Mouse (Mus musculus) G1E-ER4 (cell line): ENCODE data around the gene Phactr1. TPM values are rescaled to one million over a fixed set of nuclear protein-coding genes. Genes with fewer than 3 reads are reported as not detected.

Experiments used
- GATA1 ChIP-seq: IDR thresholded peaks from one replicate; pipeline ENCODE4 v1.8.0; 2012; ENCODE audit warnings: low read length, inconsistent platforms
- polyA plus RNA-seq: library from polyadenylated mRNA; stranded (reverse); fragments of >175 nt; gene quantifications from 2 replicates; pipeline ENCODE4 v1.2.3, GENCODE M21; 2012

Gene Phactr1
- polyA plus RNA-seq, 1 experiment = not detected

GRCm38 (mm10) chr13:42968537-42968936, 288.1 kb downstream of the Phactr1 start:
- TF ChIP-seq GATA1 = no peak

- no peak for TF ChIP-seq GATA1
Observed at GRCm38 (mm10) chr13:42973561-42973960, 293.1 kb downstream of the Phactr1 start.

DNA sequence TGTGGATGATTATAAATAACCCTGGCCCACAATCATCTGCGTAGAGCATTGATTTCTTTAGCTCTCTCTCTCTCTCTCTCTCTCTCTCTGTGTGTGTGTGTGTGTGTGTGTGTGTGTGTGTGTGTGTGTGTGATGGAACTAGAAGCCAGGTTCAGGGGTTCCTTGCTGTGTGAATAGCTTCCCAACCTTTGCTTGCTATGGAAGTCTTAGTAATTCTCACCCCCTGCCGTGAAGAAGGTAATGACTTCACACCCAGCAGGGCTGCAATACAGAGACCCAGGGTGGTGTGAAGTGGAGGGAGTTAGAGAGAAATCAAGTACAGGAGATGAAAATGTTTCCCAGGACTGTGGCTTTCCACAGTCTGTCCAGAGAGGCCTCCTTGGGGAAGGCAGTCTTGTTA, 293.5 kb downstream of the Phactr1 start:
- TF ChIP-seq GATA1 = no peak

- TF ChIP-seq GATA1 = no peak
Observed at GRCm38 (mm10) chr13:42974506-42974905, 294.1 kb downstream of the Phactr1 start.

DNA sequence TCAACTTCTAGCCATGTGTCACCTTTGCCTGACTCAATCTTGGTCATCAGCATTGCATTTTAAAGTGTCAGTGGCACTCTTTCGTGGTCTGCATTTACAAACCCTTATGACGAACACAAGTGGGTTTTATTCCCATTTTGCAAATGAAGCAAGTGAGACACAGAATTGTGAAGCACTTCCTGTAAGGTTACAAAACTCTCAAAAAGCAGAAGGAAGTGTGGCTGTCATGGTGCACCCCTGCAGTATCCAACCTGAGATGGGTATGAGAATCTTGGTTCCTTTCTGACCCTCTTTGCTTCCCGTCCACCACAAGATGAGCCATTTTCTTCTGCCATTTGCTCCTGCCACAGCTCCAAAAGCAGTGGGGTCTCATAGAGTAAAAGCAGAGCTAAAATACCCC, 295.7 kb downstream of the Phactr1 start:
- TF ChIP-seq GATA1 = no peak

- TF ChIP-seq GATA1 = no peak
Observed at GRCm38 (mm10) chr13:42976967-42977366, 296.5 kb downstream of the Phactr1 start.

GRCm38 (mm10) chr13:42980581-42980980, 300.2 kb downstream of the Phactr1 start:
- TF ChIP-seq GATA1 = no peak

DNA sequence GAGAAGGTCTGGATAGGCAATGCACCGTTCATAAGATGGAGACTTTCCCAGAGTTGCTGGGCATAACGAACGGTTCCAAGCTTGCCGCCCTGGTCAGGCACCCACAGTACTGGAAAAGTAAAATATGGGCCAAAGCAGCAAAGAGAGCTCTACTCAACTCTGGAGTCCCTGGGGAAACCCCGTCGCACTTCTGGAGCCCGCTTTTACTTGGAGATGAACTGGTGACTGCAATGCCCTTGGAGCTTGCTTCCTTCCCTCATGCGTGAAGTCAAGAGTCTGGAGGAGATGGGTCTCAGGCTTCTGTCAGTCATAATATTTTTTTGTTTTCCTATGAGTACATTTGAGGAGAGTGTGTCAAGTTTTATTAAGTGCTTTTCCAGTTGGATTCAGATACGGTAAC, 302.2 kb downstream of the Phactr1 start:
- TF ChIP-seq GATA1 = no peak

GRCm38 (mm10) chr13:42985806-42986205, 305.4 kb downstream of the Phactr1 start:
- no peak for TF ChIP-seq GATA1

GRCm38 (mm10) chr13:42987931-42988579, 307.6 kb downstream of the Phactr1 start:
- no peak for TF ChIP-seq GATA1

DNA sequence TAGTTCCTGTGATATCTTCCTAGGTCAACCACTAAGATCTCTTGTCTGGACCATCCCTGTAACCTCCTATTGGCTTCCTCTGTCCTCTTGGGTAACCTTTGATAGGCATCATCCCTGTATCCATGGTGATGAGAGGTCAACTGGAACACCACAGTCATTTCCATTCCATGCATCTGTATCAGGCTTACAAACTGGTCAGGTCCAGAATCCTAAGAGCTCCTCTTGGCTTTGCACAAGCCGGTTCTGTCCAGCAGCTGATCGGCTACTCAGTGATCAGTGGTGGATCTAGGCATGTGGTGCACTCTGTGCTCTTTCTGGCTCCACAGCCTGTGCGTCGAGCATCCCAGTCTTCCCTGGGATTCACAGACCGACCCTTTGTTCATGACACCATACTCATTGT, 309.1 kb downstream of the Phactr1 start:
- no peak for TF ChIP-seq GATA1

GRCm38 (mm10) chr13:42990051-42990450, 309.6 kb downstream of the Phactr1 start:
- no peak for TF ChIP-seq GATA1

GRCm38 (mm10) chr13:42990493-42991111, 310.2 kb downstream of the Phactr1 start:
- no peak for TF ChIP-seq GATA1

DNA sequence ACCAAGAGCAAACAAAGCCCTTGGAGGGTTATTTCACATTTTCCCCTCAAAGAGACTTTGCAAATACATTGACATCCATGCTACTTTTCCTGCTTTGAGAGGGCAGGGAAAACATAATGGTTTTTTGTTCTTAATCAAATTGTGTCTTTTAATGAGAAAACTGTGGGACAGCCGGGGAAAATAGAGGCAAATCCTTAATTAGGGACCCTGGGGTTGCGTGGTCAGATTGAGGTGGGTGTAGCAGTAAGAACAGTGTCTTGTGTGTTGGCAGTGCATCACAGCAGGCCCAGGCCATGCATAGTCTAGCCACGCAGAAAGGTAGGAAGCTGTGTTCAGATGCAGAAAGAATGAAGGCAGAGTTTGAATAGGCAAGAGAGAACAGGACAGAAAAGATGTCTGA, 310.7 kb downstream of the Phactr1 start:
- TF ChIP-seq GATA1 = no peak

GRCm38 (mm10) chr13:42992306-42992705, 311.9 kb downstream of the Phactr1 start:
- no peak for TF ChIP-seq GATA1

- TF ChIP-seq GATA1 = no peak
Observed at GRCm38 (mm10) chr13:42994276-42994675, 313.9 kb downstream of the Phactr1 start.

DNA sequence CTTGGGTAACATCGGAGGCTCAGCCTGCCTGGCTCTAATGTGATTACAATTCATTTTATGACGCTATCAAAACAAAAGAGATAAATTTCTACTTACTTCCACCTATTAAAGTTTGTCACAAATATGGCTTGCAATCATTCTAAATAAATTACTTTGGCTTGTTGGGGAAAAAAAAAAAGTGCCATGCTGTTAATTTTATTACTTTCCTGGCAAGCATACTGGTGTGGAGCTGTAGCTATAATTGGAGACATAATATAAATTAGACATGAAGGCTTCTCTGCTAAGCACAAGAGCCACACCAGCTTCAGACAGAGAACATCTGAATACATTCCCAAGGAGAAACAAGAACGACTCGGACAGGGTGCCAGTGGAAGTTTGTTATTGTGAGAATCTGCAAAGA, 315.8 kb downstream of the Phactr1 start:
- no peak for TF ChIP-seq GATA1

- TF ChIP-seq GATA1 = no peak
Observed at GRCm38 (mm10) chr13:42999287-42999686, 318.9 kb downstream of the Phactr1 start.
